Mouse (Mus musculus): ENCODE measurements around the gene Atp1b3.

Atp1b3 gene

DNA sequence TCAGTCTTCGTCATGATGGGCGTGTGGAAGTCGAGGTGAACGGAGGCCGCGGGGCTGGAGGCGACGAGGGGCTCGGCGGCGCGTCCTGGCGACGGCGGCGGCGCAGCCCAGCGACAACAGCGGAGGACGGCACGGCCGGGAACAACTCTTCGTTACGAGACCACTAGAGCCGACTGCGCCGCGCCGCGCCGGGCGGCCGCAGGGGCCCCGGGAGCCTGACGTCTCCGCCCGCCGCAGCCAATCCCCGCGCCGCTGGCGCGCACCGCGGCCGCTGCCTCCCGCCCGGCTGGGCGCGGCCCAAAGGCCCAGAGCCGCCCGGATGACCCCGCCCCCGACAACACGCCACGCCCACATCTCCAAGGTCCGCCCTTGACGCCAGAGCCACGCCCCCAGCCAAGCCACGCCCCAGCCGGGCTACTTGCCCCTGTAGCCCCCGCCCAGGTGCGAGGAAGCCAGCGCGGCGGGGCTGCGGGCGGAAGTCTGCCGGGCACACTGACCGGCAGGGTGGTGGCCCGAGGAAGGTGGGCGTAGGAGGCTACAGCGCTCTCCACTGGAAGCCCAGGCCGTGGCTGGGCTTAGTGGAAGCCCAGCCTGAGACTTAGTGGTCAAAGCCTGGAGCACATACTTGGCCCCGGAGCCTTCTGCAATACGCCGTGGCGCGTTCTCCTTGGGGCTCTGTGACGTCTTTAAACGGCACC, at the start of gene Atp1b3:
Gene Atp1b3 (minus strand): TSS at position 302 of the 698 bp plus-strand sequence.
- in situ Hi-C loops (cut with MboI, MseI), result loop anchor here in 1 of 2 experiments (25.0 kb wide), 1 partner anchor 1827 kb away; the partner anchor contains the start of gene 1190002N15Rik

- in situ Hi-C loops (cut with MboI, MseI), result no loop called here
Measured at GRCm38 (mm10) chr9:96412821-96413405, 48.7 kb upstream of the Atp1b3 start.

DNA sequence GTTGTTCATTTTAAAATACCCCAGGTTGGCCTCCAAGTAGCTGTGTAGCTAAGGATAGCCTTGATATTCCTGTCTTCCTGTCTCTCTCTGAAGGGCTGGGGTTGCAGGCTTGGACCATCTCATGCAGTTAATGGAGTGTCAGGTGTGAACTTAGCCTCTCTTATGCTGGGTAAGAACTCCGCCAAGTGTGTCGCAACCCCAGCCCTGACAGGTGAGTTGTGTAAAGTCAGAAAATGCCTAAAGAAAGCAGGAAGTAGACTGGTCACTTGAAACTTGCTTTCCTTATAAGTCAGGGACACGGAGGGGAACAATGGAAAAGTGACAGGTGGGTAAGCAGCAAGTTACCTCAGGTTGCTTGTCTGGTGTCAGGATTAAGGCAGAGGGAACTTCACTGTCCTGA, 40.1 kb upstream of the Atp1b3 start:
- in situ Hi-C loops (cut with MboI, MseI), result no loop called here

DNA sequence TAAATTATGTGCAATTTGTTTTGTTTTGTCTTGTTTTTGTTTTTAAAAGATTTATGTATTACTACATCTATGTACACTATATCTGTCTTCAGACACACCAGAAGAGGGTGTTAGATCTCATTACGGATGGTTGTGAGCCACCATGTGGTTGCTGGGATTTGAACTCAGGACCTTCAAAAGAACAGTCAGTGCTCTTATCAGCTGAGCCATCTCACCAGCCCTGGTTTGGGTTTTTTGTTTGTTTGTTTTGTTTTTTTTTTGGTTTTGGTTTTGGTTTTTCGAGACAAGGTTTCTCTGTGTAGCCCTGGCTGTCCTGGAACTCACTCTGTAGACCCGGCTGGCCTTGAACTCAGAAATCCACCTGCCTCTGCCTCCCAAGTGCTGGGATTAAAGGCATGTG, 35.7 kb upstream of the Atp1b3 start:
- in situ Hi-C loops (cut with MboI, MseI), result loop anchor here in 1 of 2 experiments (5.0 kb wide), 1 partner anchor 48 kb away; no protein-coding TSS in a partner anchor

DNA sequence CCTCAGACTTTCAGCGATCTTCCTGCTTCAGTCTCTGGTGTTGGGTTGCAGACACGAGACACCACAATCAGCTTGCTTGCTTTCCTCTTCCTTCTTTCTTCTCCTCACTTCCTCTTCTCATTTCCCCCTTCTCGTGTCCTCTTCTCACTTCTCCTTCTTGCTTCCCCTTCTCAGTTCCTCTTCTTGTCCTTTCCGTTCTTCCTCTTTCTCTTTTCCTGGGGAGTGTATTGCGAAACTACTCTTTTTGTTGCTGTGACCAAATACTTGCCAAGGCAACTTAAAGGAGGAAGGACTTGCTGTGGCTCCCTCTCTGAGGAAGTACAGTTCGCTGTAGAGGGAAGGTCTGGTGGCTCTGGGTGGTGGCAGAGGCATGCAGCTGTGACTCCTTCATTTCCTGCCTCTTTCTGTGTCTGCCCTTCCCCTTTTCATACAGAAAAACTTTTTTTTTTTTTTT, 35.2 kb upstream of the Atp1b3 start:
- in situ Hi-C loops (cut with MboI, MseI), result loop anchor here in 1 of 2 experiments (5.0 kb wide), 1 partner anchor 47 kb away; no protein-coding TSS in a partner anchor

GRCm38 (mm10) chr9:96398614-96399013, 34.4 kb upstream of the Atp1b3 start:
- in situ Hi-C loops (cut with MboI, MseI), result loop anchor here in 1 of 2 experiments (5.0 kb wide), 1 partner anchor 46 kb away; no protein-coding TSS in a partner anchor

- in situ Hi-C loops (cut with MboI, MseI), result loop anchor here in 1 of 2 experiments (5.0 kb wide), 1 partner anchor 46 kb away; no protein-coding TSS in a partner anchor
Measured at GRCm38 (mm10) chr9:96398165-96398564, 33.9 kb upstream of the Atp1b3 start.

- in situ Hi-C loops (cut with MboI, MseI), result loop anchor here in 1 of 2 experiments (5.0 kb wide), 1 partner anchor 43 kb away; no protein-coding TSS in a partner anchor
Measured at GRCm38 (mm10) chr9:96394910-96395690, 30.9 kb upstream of the Atp1b3 start.

GRCm38 (mm10) chr9:96393731-96394235, 29.5 kb upstream of the Atp1b3 start:
- in situ Hi-C loops (cut with MboI, MseI), result no loop called here

DNA sequence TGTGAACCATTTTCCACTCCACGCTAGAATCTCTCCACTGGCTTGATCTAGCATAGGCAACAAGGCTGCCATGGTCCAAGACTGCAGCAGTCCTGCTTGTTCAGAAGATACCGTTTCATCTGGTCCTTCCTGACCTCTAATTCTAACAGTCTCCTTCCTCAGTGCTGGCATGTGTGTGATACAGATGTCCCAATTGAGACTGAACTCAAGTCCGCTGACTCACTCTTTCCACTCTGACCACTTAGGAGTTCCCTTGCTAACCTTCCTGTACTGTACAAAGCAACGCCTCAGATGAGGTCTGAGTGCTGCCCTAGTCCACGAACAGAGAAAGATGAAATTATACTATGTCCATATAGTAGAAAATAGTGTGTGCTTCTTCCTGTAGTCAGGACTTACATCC, 28.9 kb upstream of the Atp1b3 start:
- in situ Hi-C loops (cut with MboI, MseI), result no loop called here

DNA sequence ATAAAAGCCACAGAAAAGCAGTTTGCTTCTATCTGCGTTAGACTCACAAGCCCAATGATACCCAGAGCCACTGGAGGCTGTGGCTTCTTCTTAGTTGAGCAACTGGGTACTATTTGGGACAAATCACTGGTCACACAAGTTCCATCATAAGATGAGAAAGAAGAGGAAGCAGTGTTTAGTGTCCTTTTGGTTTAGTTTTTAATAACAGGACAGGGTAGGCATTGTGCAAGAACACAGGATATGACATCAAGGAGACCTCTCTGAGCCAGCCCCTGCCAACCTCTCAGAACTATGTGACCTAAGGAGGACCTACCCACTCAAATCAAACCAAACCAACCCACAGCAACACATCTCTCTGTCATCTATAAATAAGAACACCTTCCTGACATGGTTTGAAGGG, 27.7 kb upstream of the Atp1b3 start:
- in situ Hi-C loops (cut with MboI, MseI), result no loop called here

DNA sequence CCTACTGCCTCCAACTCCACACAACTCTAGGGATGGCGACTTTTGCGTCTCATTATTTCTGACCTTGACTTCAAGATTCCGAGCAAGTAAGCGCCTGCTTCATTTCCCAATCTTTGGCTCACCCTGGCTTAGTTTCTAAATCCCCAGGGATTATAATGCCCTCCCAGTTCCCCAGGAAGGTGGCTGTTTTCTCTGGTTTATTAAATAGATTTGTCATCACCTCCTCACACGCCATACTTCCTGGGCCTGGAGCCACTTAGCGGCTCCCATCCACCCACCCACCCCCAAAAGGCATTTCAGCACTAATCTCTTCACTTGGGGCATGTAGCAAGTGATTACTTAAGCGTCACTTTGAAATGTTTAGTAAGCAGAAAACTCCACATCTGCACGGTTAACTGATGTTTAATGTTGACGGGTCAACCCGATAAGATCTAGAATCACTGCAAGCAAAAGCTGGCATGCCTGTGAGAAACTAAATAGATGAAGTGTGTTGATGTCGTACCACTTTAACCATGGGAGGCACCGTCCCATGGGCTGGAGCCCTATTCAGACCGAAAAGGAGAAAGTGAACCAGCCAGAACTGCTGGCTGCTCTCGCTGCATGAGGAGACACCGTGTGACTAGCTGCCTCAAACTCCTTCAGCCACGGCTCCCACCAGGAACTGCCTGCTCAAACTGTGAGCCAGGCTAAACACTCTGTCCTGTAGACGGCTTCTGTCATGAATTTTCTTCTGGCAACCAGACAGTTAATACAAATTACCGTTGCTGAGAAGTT, 19.7 kb upstream of the Atp1b3 start:
- in situ Hi-C loops (cut with MboI, MseI), result loop anchor here in 1 of 2 experiments (10.0 kb wide), 1 partner anchor 969 kb away; no protein-coding TSS in a partner anchor

GRCm38 (mm10) chr9:96382756-96383155, 18.5 kb upstream of the Atp1b3 start:
- in situ Hi-C loops (cut with MboI, MseI), result loop anchor here in 1 of 2 experiments (10.0 kb wide), 1 partner anchor 968 kb away; no protein-coding TSS in a partner anchor

GRCm38 (mm10) chr9:96381393-96381792, 17.2 kb upstream of the Atp1b3 start:
- in situ Hi-C loops (cut with MboI, MseI), result loop anchor here in 1 of 2 experiments (10.0 kb wide), 1 partner anchor 967 kb away; no protein-coding TSS in a partner anchor

GRCm38 (mm10) chr9:96379551-96379950, 15.3 kb upstream of the Atp1b3 start:
- in situ Hi-C loops (cut with MboI, MseI), result no loop called here

DNA sequence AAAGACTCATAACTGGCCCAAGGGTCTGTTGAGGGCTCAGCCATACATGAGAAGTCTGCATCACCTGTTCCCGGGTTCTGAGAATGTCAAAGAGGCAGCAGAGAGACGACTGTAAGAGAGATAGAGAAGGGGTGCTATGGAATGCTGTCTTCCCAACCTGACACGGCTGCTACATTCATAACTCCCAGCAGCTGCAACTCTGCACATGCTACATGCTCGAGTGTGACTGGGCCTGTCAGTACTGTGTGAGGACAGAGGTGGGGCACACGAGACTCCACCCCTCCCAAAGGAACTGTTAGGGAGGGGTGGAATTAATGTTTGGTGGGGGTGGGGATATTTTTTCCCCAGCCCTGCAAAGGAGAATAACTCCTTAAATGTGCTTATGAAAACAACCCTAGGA, 14.5 kb upstream of the Atp1b3 start:
- in situ Hi-C loops (cut with MboI, MseI), result no loop called here

- in situ Hi-C loops (cut with MboI, MseI), result no loop called here
Measured at GRCm38 (mm10) chr9:96377096-96377495, 12.9 kb upstream of the Atp1b3 start.

GRCm38 (mm10) chr9:96375819-96376218, 11.6 kb upstream of the Atp1b3 start:
- in situ Hi-C loops (cut with MboI, MseI), result no loop called here

GRCm38 (mm10) chr9:96371075-96371474, 6.8 kb upstream of the Atp1b3 start:
- in situ Hi-C loops (cut with MboI, MseI), result loop anchor here in 1 of 2 experiments (25.0 kb wide), 1 partner anchor 1834 kb away; the partner anchor contains the start of gene 1190002N15Rik

DNA sequence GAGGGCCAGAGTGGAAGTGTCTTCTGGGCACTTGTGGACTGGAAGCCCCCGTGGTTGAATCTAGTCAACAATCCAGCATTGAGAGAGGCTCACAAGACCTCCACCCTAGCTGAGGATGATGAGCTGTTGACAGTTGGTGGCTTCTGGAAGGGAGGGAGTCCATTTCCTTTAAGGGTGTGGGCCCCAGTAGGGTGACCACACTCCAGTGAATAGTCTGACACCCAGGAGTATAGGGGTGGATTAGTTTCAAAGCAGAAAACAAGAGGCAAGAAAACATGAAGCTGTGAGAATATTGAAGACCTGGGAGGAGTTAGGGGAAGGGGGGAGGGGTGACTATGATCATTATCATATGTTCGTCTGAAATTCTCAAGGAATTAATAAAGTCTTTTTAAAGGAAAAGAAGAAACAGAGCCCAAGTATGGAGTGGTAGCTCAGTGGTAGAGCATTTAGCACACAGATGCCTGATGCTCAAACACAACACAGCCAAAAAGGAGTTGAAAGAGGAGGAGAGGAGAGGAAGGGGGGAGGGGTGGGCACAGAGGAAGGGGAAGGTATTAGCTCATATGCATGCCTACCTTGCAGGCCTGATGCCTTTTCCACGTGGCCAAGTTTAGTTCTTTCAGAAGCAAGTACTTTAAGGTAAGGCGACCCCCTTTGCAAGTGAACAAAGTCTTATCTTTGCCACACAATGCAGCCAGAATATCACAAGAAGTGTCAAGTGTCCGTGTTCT, 5.6 kb upstream of the Atp1b3 start:
- in situ Hi-C loops (cut with MboI, MseI), result loop anchor here in 1 of 2 experiments (25.0 kb wide), 1 partner anchor 1833 kb away; the partner anchor contains the start of gene 1190002N15Rik
